Mouse (Mus musculus) layer of hippocampus, postnatal 25 days (tissue): ENCODE measurements around the gene Prkcb. TPM values are rescaled to one million over a fixed set of nuclear protein-coding genes. Genes with fewer than 3 reads are reported as not detected.
A peak's percentile ranks its signal among the peaks of the same experiment; 100 is the strongest.

Source experiments
- DNase-seq, 2 experiments: peaks; one replicate each; pipeline ENCODE4 v3.0.0; 2022; ENCODE audit warnings: mixed read lengths in 2 of 2, low spot score in 1 of 2; ENCODE audit errors: extremely low spot score in 1 of 2
- total RNA-seq, 2 experiments: library from RNA; stranded (reverse); gene quantifications; 2 replicates each; pipeline ENCODE4 v1.2.3; 2021

Prkcb gene
- total RNA-seq, 2 experiments from 2014 or later = 775 to 867 TPM

- DNase-seq = no peak
Observed at GRCm38 (mm10) chr7:122573101-122573635, 284.6 kb downstream of the Prkcb start.

- DNase-seq = no peak
Observed at GRCm38 (mm10) chr7:122574418-122574817, 285.9 kb downstream of the Prkcb start.

GRCm38 (mm10) chr7:122575056-122575455, 286.5 kb downstream of the Prkcb start:
- no peak for DNase-seq

GRCm38 (mm10) chr7:122575506-122575905, 287.0 kb downstream of the Prkcb start:
- DNase-seq = no peak

- DNase-seq = no peak
Observed at GRCm38 (mm10) chr7:122577571-122577970, 289.0 kb downstream of the Prkcb start.

- no peak for DNase-seq
Observed at GRCm38 (mm10) chr7:122579461-122580157, 291.1 kb downstream of the Prkcb start.

- no peak for DNase-seq
Observed at GRCm38 (mm10) chr7:122580158-122580475, 291.6 kb downstream of the Prkcb start.

GRCm38 (mm10) chr7:122584421-122585151, 296.0 kb downstream of the Prkcb start:
- DNase-seq = peak in 1 of 2 experiments; percentile 33

GRCm38 (mm10) chr7:122595897-122596296, 307.3 kb downstream of the Prkcb start:
- DNase-seq = no peak

- no peak for DNase-seq
Observed at GRCm38 (mm10) chr7:122596596-122597170, 308.1 kb downstream of the Prkcb start.

- DNase-seq = no peak
Observed at GRCm38 (mm10) chr7:122597313-122597712, 308.8 kb downstream of the Prkcb start.

- DNase-seq = no peak
Observed at GRCm38 (mm10) chr7:122600856-122601255, 312.3 kb downstream of the Prkcb start.

GRCm38 (mm10) chr7:122605066-122605465, 316.5 kb downstream of the Prkcb start:
- no peak for DNase-seq

GRCm38 (mm10) chr7:122609420-122609819, 320.9 kb downstream of the Prkcb start:
- no peak for DNase-seq

- DNase-seq = no peak
Observed at GRCm38 (mm10) chr7:122610161-122610560, 321.6 kb downstream of the Prkcb start.

- DNase-seq = no peak
Observed at GRCm38 (mm10) chr7:122613876-122614275, 325.3 kb downstream of the Prkcb start.

- DNase-seq = no peak
Observed at GRCm38 (mm10) chr7:122622125-122622774, 333.7 kb downstream of the Prkcb start.

GRCm38 (mm10) chr7:122623753-122624152, 335.2 kb downstream of the Prkcb start:
- DNase-seq = no peak

- no peak for DNase-seq
Observed at GRCm38 (mm10) chr7:122628050-122628449, 339.5 kb downstream of the Prkcb start.

GRCm38 (mm10) chr7:122630386-122630785, 341.8 kb downstream of the Prkcb start:
- DNase-seq = no peak

- DNase-seq = no peak
Observed at GRCm38 (mm10) chr7:122631151-122631550, 342.6 kb downstream of the Prkcb start.
